Comparison of ENCODE assay signal across 20 mouse cellular contexts in the genomic region with DNA sequence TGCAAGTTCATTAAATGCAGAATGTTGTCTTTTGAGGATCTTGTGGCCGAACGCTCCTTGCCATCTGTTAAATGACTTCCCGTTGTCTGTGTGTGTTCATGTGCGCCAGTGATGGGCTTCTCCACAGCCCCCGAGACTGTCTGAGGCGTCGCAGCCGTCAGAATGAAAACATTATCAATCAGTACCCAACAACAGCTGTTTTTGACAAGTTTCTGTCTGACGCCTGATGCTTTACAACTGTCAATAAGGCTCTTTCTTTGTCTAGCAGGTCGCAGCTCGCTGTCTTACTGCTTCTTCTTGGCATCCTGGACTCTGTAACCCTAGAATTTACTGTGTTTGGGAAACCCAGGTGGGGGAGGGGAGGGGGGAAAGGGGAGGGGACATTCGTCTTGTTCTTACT.
A peak's percentile ranks its signal among the peaks of the same experiment; 100 is the strongest.
DNase-seq lines count a peak whose midpoint lies in the region; ATAC-seq and TF ChIP-seq lines count a peak whose summit lies in the region.
"Had no signal": no experiment of that assay in that cellular context is flagged by ENCODE, and none has a peak within 500 bp of the region (broad histone marks: within the 10 kb centered on the region; RNA-seq: fewer than 3 reads in every experiment).

No protein-coding gene starts in this region.

- no peak for TF ChIP-seq POLR2A in brain, embryonic 14.5 days (IDR thresholded peaks at IDR 0.05; ENCODE audit: borderline replicate concordance, extremely low read depth, insufficient read depth, insufficient read length, poor library complexity, severe bottlenecking)

- 0 out of 2 replicates have a peak overlapping the region, but pooled peaks have one; percentile 12 for H3K4me2 ChIP-seq in kidney, embryonic 16.5 days (replicated peaks; ENCODE audit: low read depth, low read length)
- H3K4me2 ChIP-seq in hindbrain, embryonic 16.5 days (ENCODE audit: low read length): peak overlapping the region; percentile 17; the same call in 1 of the 2 replicates
- H3K4me2 ChIP-seq: embryonic facial prominence, embryonic 12.5 days; limb, embryonic 12.5 days; liver, embryonic 15.5 days had no signal

- TF ChIP-seq CTCF in brain, embryonic 14.5 days (IDR thresholded peaks at IDR 0.05; ENCODE audit: borderline replicate concordance, extremely low read depth, insufficient read depth, insufficient read length): no peak

- 28% methylated on average over 12 of the region's 12 CpGs for WGBS in kidney, embryonic 16.5 days
- WGBS in hindbrain, embryonic 16.5 days: 25% methylated on average over 12 of the region's 12 CpGs

- no peak overlapping the region for H3K27ac ChIP-seq in kidney, embryonic 16.5 days (ENCODE audit: low read length)
- no peak overlapping the region for H3K27ac ChIP-seq in hindbrain, embryonic 16.5 days (ENCODE audit: low read depth, low read length)
- H3K27ac ChIP-seq: embryonic facial prominence, embryonic 12.5 days; heart, embryonic 10.5 days; limb, embryonic 12.5 days; liver, embryonic 15.5 days had no signal

- H3K9me3 ChIP-seq in kidney, embryonic 16.5 days (ENCODE audit: low read length): no peaks in the 10 kb centered on the region
- no peaks in the 10 kb centered on the region for H3K9me3 ChIP-seq in hindbrain, embryonic 16.5 days (ENCODE audit: control insufficient read depth, low read length)
- H3K9me3 ChIP-seq: embryonic facial prominence, embryonic 12.5 days; heart, embryonic 10.5 days; limb, embryonic 12.5 days; liver, embryonic 15.5 days had no signal

- no peak overlapping the region for H3K9ac ChIP-seq in kidney, embryonic 16.5 days (replicated peaks; ENCODE audit: low read length)
- H3K9ac ChIP-seq in hindbrain, embryonic 16.5 days (ENCODE audit: low read depth, low read length): no peak overlapping the region
- H3K9ac ChIP-seq: embryonic facial prominence, embryonic 12.5 days; limb, embryonic 12.5 days; liver, embryonic 15.5 days had no signal

- no peaks in the 10 kb centered on the region for H3K27me3 ChIP-seq in kidney, embryonic 16.5 days (ENCODE audit: insufficient read depth, low read length)
- no peaks in the 10 kb centered on the region for H3K27me3 ChIP-seq in hindbrain, embryonic 16.5 days (replicated peaks; ENCODE audit: control insufficient read depth, insufficient read depth, low read length)
- H3K27me3 ChIP-seq: embryonic facial prominence, embryonic 12.5 days; limb, embryonic 12.5 days; liver, embryonic 15.5 days had no signal

- no peak for DNase-seq in kidney, adult 18-20 months
- DNase-seq in brain, embryonic 14.5 days (ENCODE audit: low read depth): peak; percentile 77
- peak; percentile 31 for DNase-seq in embryo, embryonic 11 days
- no peak for DNase-seq in urinary bladder, postnatal 4 days (ENCODE audit: low spot score in 2 of 2)
- DNase-seq in layer of hippocampus, postnatal 36 days: no peak
- no peak for DNase-seq in spleen, adult 12 weeks (ENCODE audit: low spot score)
- DNase-seq: cerebellum, adult 2 months; gastrocnemius, postnatal 14 days; kidney, postnatal 25 days; lung, postnatal 4 days; right cerebral cortex, adult 18-20 months had no signal

- H3K4me1 ChIP-seq in kidney, embryonic 16.5 days (ENCODE audit: insufficient read depth, low read length): peaks cover 10% of the 10 kb centered on the region
- no peaks in the 10 kb centered on the region; the same call in 1 of the 2 replicates for H3K4me1 ChIP-seq in hindbrain, embryonic 16.5 days (ENCODE audit: control insufficient read depth, insufficient read depth, low read depth, low read length)
- H3K4me1 ChIP-seq: liver, embryonic 15.5 days had no signal

- ATAC-seq in kidney, embryonic 16.5 days (ENCODE audit: low FRiP score, low TSS enrichment): no peak
- ATAC-seq in hindbrain, embryonic 16.5 days: peak; percentile 60; the same call in 1 of the 2 replicates
- ATAC-seq: activated CD4-positive, CD25-positive, alpha-beta regulatory T cell, adult 4 months; CD4-positive, CD25-positive, alpha-beta regulatory T cell, adult 4 months; midbrain, embryonic 16.5 days had no signal

- peaks cover 9% of the 10 kb centered on the region; the same call in 1 of the 2 replicates for H3K36me3 ChIP-seq in kidney, embryonic 16.5 days (ENCODE audit: insufficient read depth, low read length)
- H3K36me3 ChIP-seq in hindbrain, embryonic 16.5 days (ENCODE audit: control insufficient read depth, insufficient read depth, low read length): no peaks in the 10 kb centered on the region
- H3K36me3 ChIP-seq: heart, embryonic 10.5 days; liver, embryonic 15.5 days had no signal

- no peak overlapping the region for H3K4me3 ChIP-seq in kidney, embryonic 16.5 days (ENCODE audit: low read length)
- no peak overlapping the region for H3K4me3 ChIP-seq in hindbrain, embryonic 16.5 days (ENCODE audit: low read length)
- H3K4me3 ChIP-seq: embryonic facial prominence, embryonic 12.5 days; heart, embryonic 10.5 days; limb, embryonic 12.5 days; liver, embryonic 15.5 days had no signal

Comparison
In these comparisons a context has a peak if more than half of its experiments do, and no peak if none do; other contexts are left out.
1. DNase-seq: peak in brain, embryonic 14.5 days (single experiment) and embryo, embryonic 11 days (single experiment); none in kidney, adult 18-20 months (single experiment), urinary bladder, postnatal 4 days (0 of 2), layer of hippocampus, postnatal 36 days (0 of 2) and spleen, adult 12 weeks (single experiment).